Mouse (Mus musculus) kidney, embryonic 16.5 days (tissue): ENCODE measurements around the gene D630003M21Rik. TPM values are rescaled to one million over a fixed set of nuclear protein-coding genes. Genes with fewer than 3 reads are reported as not detected.

Experiments
- ATAC-seq: fragments of 200-750 bp; cut with Nextera tagmentation; 2 replicates; pipeline ENCODE4 v1.8.0; 2017; ENCODE audit warnings: moderate TSS enrichment; ENCODE audit not compliant: low FRiP score, low TSS enrichment
- H3K27ac ChIP-seq: fragments of 300-500 bp; sonication (generic); 2 replicates; pipeline ENCODE4 v1.5.1; 2014; ENCODE audit warnings: low read length
- H3K27me3 ChIP-seq: fragments of 300-500 bp; sonication (generic); 2 replicates; pipeline ENCODE4 v1.6.1; 2014; ENCODE audit warnings: low read length, control low read depth, mixed read lengths; ENCODE audit not compliant: insufficient read depth
- H3K36me3 ChIP-seq: fragments of 300-500 bp; sonication (generic); 2 replicates; pipeline ENCODE4 v1.6.1; 2014; ENCODE audit warnings: low read length, control low read depth, mixed read lengths; ENCODE audit not compliant: insufficient read depth
- H3K4me1 ChIP-seq: fragments of 300-500 bp; sonication (generic); 2 replicates; pipeline ENCODE4 v1.6.1; 2014; ENCODE audit warnings: low read length, control low read depth, mixed read lengths; ENCODE audit not compliant: insufficient read depth
- H3K4me2 ChIP-seq: fragments of 300-500 bp; sonication (generic); replicated peaks from 2 replicates; pipeline ENCODE4 v1.6.1; 2014; ENCODE audit warnings: low read depth, low read length
- H3K4me3 ChIP-seq: fragments of 300-500 bp; sonication (generic); 2 replicates; pipeline ENCODE4 v1.5.1; 2014; ENCODE audit warnings: mild to moderate bottlenecking, low read length
- H3K9ac ChIP-seq: fragments of 300-500 bp; sonication (generic); replicated peaks from 2 replicates; pipeline ENCODE4 v1.6.1; 2014; ENCODE audit warnings: low read length
- H3K9me3 ChIP-seq: fragments of 300-500 bp; sonication (generic); 2 replicates; pipeline ENCODE4 v1.6.1; 2016; ENCODE audit warnings: low read length, control low read depth
- WGBS: fragments of 180-500 bp; shearing (Covaris S2); extraction: QIAGEN DNeasy Blood & Tissue Kit; methylation state at CpG from one replicate; pipeline ENCODE4 v1.1.7; 2014; 5-methylcytosine and 5-hydroxymethylcytosine counted together
- polyA plus RNA-seq: library from polyadenylated mRNA; unstranded; fragments of >200 nt; fragmentation: Nextera tagmentation; extraction: Ambion mirVana; gene quantifications from 2 replicates; pipeline ENCODE4 v1.2.1, GENCODE M21; 2015

D630003M21Rik gene
- polyA plus RNA-seq, 1 experiment from 2014 or later, result 8.3 TPM

- Histone ChIP-seq H3K4me1 (peaks cover 40% of the 10 kb centered on the region), H3K4me2 (peak overlapping the region; percentile 14; the same call in 1 of the 2 replicates), H3K4me3 (no peak overlapping the region), H3K27me3 (no peaks in the 10 kb centered on the region), H3K27ac (no peak overlapping the region), H3K9me3 (no peaks in the 10 kb centered on the region), H3K9ac (no peak overlapping the region), H3K36me3 (no peaks in the 10 kb centered on the region)
- ATAC-seq, result no peak
- 63% methylated on average over 18 of the region's 18 CpGs for WGBS
Observed at GRCm38 (mm10) chr2:158142981-158143380, 86.0 kb downstream of the D630003M21Rik start.

DNA sequence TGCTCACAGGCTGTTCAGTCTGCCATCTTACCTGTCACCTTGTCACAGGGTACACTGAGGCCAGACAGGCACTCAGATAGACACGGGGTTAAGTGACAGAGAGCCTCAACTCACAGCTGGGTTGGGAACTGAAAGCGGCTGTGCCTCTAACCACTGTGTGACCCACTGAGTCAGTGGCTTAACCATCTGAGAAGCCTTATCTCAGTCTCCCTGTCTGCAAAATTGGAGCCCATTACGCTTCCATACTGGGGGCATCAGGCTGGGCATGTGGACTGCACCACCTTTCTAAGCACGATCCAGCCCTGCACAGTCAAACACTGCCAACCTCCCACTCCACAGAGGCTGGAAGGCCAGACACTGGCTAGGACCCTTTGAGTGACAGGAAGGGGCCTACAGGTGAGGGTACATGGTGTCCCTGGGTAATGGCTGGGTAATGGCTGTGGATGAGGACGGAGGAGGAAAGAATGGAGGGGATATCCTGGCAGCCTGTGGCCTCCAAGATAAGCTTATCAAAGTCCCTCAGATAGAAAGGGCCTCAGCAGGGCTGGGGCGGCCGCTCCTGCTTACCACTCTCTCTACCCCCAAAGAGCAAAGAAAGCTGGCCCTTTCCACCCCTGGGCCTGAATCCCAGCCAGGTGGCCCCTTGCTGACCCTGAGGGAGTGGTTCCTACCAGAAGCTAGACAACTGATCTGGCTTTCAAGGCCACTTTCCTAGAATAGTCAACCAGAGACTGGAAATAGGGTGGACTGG lies 87.2 kb downstream of the D630003M21Rik start:
- WGBS, result 72% methylated on average over 7 of the region's 7 CpGs
- H3K4me3 ChIP-seq, result no peak overlapping the region

DNA sequence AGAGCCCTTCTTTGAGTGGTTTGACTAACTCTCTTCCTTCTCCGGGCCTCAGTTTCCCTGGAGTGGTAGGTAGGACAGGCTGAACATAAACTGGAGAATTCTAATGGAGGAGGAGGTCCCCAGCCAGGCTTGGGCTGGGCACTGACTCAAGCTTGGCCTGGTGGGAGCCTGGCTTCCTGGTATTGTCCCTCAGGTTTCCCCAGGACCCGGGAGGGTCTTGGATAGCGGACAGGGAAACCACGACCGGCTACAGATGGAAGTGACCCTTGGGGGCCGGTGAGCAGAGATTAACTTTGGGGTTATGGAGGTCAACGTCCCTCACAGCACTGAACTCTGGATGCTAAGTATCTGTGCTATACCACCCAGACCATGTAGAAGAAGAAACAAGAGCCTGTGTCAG lies 87.8 kb downstream of the D630003M21Rik start:
- 63% methylated on average over 7 of the region's 7 CpGs for WGBS
- Histone ChIP-seq H3K4me1 (peaks cover 46% of the 10 kb centered on the region), H3K4me2 (no peak overlapping the region), H3K36me3 (no peaks in the 10 kb centered on the region), H3K9me3 (no peaks in the 10 kb centered on the region), H3K27me3 (no peaks in the 10 kb centered on the region), H3K4me3 (no peak overlapping the region), H3K9ac (no peak overlapping the region), H3K27ac (no peak overlapping the region)
- ATAC-seq, result no peak

More for the DNA sequence above, 87.2 kb downstream of the D630003M21Rik start:
- no peak overlapping the region for H3K9ac ChIP-seq
- peaks cover 42% of the 10 kb centered on the region for H3K4me1 ChIP-seq
- ATAC-seq, result no peak; the same call in 1 of the 2 replicates
- no peaks in the 10 kb centered on the region for H3K27me3 ChIP-seq
- H3K9me3 ChIP-seq, result no peaks in the 10 kb centered on the region
- H3K36me3 ChIP-seq, result no peaks in the 10 kb centered on the region
- H3K4me2 ChIP-seq, result no peak overlapping the region
- H3K27ac ChIP-seq, result no peak overlapping the region

DNA sequence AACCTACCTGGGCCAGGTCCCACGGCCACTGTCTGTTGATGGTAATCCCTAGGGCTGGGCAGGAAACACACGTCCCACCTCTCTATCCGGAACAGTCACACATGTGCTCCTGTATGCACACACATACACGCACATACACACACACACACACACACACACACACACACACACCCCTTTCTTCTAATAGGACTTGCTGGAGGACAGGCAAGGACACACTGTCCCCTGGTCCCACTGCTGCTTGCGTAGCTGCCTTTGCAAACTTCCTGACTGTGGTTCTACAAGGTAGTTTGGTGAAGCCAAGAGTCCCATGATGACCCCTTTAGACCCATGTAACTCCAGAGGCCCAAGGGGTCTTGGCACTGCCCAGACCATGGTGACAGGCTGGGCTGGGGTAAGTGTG lies 88.4 kb downstream of the D630003M21Rik start:
- Histone ChIP-seq H3K4me1 (peaks cover 53% of the 10 kb centered on the region), H3K9ac (no peak overlapping the region), H3K9me3 (no peaks in the 10 kb centered on the region), H3K27ac (no peak overlapping the region), H3K36me3 (no peaks in the 10 kb centered on the region), H3K4me2 (no peak overlapping the region), H3K4me3 (no peak overlapping the region), H3K27me3 (no peaks in the 10 kb centered on the region)
- WGBS, result 88% methylated on average over 5 of the region's 5 CpGs
- ATAC-seq, result no peak

GRCm38 (mm10) chr2:158139628-158140027 lies 89.4 kb downstream of the D630003M21Rik start:
- Histone ChIP-seq H3K9ac (peak overlapping the region; percentile 17; the same call in 1 of the 2 replicates), H3K4me1 (peaks cover 48% of the 10 kb centered on the region), H3K36me3 (no peaks in the 10 kb centered on the region), H3K4me2 (no peak overlapping the region), H3K4me3 (no peak overlapping the region), H3K27me3 (no peaks in the 10 kb centered on the region), H3K9me3 (no peaks in the 10 kb centered on the region), H3K27ac (no peak overlapping the region; the same call in 1 of the 2 replicates)
- WGBS, result 36% methylated on average over 7 of the region's 7 CpGs
- ATAC-seq, result no peak

DNA sequence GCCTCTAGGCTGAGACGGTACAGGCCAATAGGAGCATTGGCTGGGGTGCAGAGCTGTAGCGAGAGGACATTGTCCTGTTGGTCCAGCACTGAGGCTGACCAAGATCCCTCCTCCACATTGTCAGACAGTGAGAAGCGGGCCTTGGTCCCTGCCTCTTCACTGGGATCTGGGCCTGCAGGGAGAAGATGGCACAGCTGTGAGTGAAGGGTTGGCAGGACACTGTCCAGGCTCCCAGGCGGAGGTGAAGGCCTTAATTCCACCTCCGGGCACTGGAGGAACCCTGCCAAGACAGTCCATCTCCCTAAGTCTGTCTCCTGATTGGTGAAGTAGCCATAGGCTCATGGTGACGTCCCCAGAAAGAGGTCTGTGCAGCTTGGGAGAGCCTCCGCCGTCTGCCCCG lies 90.2 kb downstream of the D630003M21Rik start:
- no peak for ATAC-seq
- WGBS, result 95% methylated on average over 9 of the region's 9 CpGs
- H3K9ac ChIP-seq, result no peak overlapping the region
- H3K4me3 ChIP-seq, result no peak overlapping the region
- H3K36me3 ChIP-seq, result no peaks in the 10 kb centered on the region
- H3K4me2 ChIP-seq, result no peak overlapping the region
- H3K27me3 ChIP-seq, result no peaks in the 10 kb centered on the region
- no peaks in the 10 kb centered on the region for H3K9me3 ChIP-seq
- H3K4me1 ChIP-seq, result peaks cover 40% of the 10 kb centered on the region
- no peak overlapping the region for H3K27ac ChIP-seq

DNA sequence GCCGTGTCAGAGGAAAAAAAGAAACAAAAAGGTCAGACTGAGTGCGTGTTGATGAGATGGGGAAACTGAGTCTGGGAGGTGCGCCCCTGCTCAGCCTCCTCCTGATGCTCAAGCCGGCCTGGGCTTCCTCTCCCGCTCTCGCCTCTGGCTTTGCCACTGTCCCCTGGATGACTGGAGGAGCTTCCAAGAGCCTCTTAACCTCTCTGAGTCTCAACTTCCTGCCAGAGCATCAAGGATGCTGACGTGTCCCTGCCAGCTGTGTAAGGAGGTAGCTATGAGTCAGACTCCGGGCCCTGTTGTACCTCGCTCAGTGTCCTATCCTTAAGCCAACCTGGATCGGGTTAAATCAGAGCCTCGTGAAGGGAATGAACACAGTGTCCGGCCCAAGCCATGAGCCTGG lies 91.3 kb downstream of the D630003M21Rik start:
- Histone ChIP-seq H3K4me2 (no peak overlapping the region), H3K27ac (no peak overlapping the region), H3K36me3 (no peaks in the 10 kb centered on the region), H3K27me3 (no peaks in the 10 kb centered on the region), H3K9ac (no peak overlapping the region), H3K4me1 (peaks cover 32% of the 10 kb centered on the region), H3K9me3 (no peaks in the 10 kb centered on the region), H3K4me3 (no peak overlapping the region)
- WGBS, result 74% methylated on average over 12 of the region's 12 CpGs
- ATAC-seq, result no peak

GRCm38 (mm10) chr2:158136205-158136604 lies 92.8 kb downstream of the D630003M21Rik start:
- Histone ChIP-seq H3K27ac (no peak overlapping the region), H3K4me3 (no peak overlapping the region), H3K27me3 (no peaks in the 10 kb centered on the region), H3K4me2 (no peak overlapping the region), H3K36me3 (no peaks in the 10 kb centered on the region), H3K9me3 (no peaks in the 10 kb centered on the region), H3K9ac (no peak overlapping the region), H3K4me1 (peaks cover 25% of the 10 kb centered on the region)
- 47% methylated on average over 7 of the region's 7 CpGs for WGBS
- no peak for ATAC-seq

GRCm38 (mm10) chr2:158133050-158133449 lies 96.0 kb downstream of the D630003M21Rik start:
- no peak for ATAC-seq
- Histone ChIP-seq H3K4me1 (peaks cover 30% of the 10 kb centered on the region), H3K4me3 (no peak overlapping the region), H3K27ac (no peak overlapping the region), H3K4me2 (no peak overlapping the region), H3K9me3 (no peaks in the 10 kb centered on the region), H3K27me3 (no peaks in the 10 kb centered on the region), H3K36me3 (0 out of 2 replicates have a peak, but pooled peaks cover 3% of the 10 kb centered on the region), H3K9ac (0 out of 2 replicates have a peak overlapping the region, but pooled peaks have one; percentile 9)
- 56% methylated on average over 6 of the region's 6 CpGs for WGBS
